Mouse (Mus musculus): ENCODE measurements at regions not wholly inside any gene's neighbourhood (a gene's known extent, or its start where the extent isn't known, plus 50 kb on each side); places are given as distances from the start of the nearest gene placed in this dataset.

DNA sequence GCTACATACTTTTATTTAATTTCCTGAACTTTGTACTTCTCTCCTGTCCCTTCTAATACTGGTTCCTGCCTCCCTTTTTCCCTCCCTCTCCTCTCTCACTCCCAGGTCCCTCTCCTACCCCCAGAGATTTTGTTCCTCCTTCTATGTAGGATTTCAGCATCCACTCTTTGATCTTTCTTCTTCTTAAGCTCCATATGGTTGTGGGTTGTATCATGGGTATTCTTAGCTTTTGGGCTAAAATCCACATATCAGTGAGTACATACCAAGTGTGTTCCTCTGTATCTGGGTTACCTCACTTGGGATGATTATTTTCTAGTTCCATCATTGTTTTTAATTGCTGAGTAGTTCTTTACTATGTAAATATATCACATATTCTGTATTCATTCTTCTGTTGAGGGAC lies 348.1 kb upstream of the Cntnap2 start:
- peak in 1 of 2 experiments; percentile 9 for DNase-seq (ENCODE audit: extremely low spot score in 1 of 2, low spot score in 1 of 2)
